Mouse (Mus musculus): Measurements from ENCODE around the gene Vps13c.

GRCm38 (mm10) chr9:67875337-67875736 is 35.1 kb downstream of the Vps13c start:
- TF ChIP-seq POLR2A (IDR thresholded peaks at IDR 0.05; ENCODE audit: insufficient read depth, low read depth, low read length) (no peak), CTCF (IDR thresholded peaks at IDR 0.05; ENCODE audit: insufficient read depth, low read depth, low read length) (no peak)
